Mouse (Mus musculus): ENCODE results near the gene Sec62. TPM values are rescaled to one million over a fixed set of nuclear protein-coding genes. Genes with fewer than 3 reads are reported as not detected.

The Sec62 gene
- polyA plus RNA-seq, 1 experiment from 2014 or later: 76.8 TPM

DNA sequence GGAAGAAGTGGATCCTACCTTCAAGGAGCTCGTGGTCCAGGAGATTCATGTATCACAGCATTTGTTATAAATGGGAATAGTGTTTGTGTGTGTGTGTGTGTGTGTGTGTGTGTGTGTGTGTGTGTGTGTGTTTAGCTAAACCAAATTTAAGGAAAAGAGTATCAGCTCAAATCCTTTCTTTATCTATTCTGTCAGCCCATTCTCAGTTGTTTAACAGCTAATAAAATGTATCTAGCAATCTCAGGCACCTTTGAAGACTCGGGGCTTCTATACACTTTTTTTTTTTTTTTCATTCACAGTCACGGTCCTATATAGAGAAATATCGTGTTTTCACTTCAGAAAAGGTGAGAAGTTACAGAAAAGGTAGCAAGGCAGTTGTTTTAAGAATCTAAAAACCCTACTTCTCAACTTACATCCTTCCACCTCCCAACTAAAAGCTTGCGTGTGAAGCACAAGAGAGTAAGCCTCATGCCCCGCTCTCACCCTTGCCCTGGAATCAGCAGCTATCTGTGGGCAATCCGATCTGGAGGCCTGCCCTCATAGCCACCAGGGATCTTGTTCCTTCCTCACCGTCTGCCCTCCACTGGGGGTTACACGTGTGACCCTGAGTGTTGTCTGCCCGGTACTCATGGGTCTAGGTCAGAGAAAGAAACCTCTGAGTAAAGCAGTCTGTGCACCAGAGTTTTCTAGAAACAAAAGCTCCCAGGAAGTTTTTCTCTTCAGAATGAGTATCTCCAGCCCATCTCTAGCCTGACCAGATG lies 22.7 kb upstream of the Sec62 start:
- Histone ChIP-seq H3K9me3 (replicated peaks; ENCODE audit: control insufficient read depth, low read length) (no peaks in the 10 kb centered on the region), H3K4me1 (ENCODE audit: control insufficient read depth, insufficient read depth, low read length) (no peaks in the 10 kb centered on the region), H3K4me2 (ENCODE audit: low read length) (no peak overlapping the region), H3K9ac (ENCODE audit: low read length) (no peak overlapping the region), H3K4me3 (ENCODE audit: low read depth, low read length) (no peak overlapping the region), H3K27me3 (replicated peaks; ENCODE audit: control insufficient read depth, insufficient read depth, low read length) (no peaks in the 10 kb centered on the region), H3K36me3 (ENCODE audit: control insufficient read depth, insufficient read depth, low read length) (no peaks in the 10 kb centered on the region), H3K27ac (ENCODE audit: low read depth, low read length) (no peak overlapping the region)
- no peak for DNase-seq (ENCODE audit: low spot score)
- ATAC-seq: no peak
- WGBS: 78% methylated on average over 10 of the region's 10 CpGs

GRCm38 (mm10) chr3:30771560-30771959 lies 21.1 kb upstream of the Sec62 start:
- no peaks in the 10 kb centered on the region for H3K36me3 ChIP-seq (ENCODE audit: control insufficient read depth, insufficient read depth, low read length)
- no peak overlapping the region for H3K4me3 ChIP-seq (ENCODE audit: low read depth, low read length)
- WGBS: 98% methylated on average over 1 of the region's 1 CpGs
- no peaks in the 10 kb centered on the region for H3K27me3 ChIP-seq (replicated peaks; ENCODE audit: control insufficient read depth, insufficient read depth, low read length)
- DNase-seq (ENCODE audit: low spot score) (no peak), ATAC-seq (no peak)
- no peaks in the 10 kb centered on the region for H3K9me3 ChIP-seq (replicated peaks; ENCODE audit: control insufficient read depth, low read length)
- H3K4me1 ChIP-seq (ENCODE audit: control insufficient read depth, insufficient read depth, low read length): no peaks in the 10 kb centered on the region
- no peak overlapping the region for H3K27ac ChIP-seq (ENCODE audit: low read depth, low read length)
- H3K9ac ChIP-seq (ENCODE audit: low read length): no peak overlapping the region
- no peak overlapping the region for H3K4me2 ChIP-seq (ENCODE audit: low read length)

- DNase-seq (ENCODE audit: low spot score): no peak
- no peak overlapping the region for H3K4me3 ChIP-seq (ENCODE audit: low read depth, low read length)
- no peaks in the 10 kb centered on the region for H3K27me3 ChIP-seq (replicated peaks; ENCODE audit: control insufficient read depth, insufficient read depth, low read length)
- H3K4me1 ChIP-seq (ENCODE audit: control insufficient read depth, insufficient read depth, low read length): no peaks in the 10 kb centered on the region
- ATAC-seq: no peak
- H3K9me3 ChIP-seq (replicated peaks; ENCODE audit: control insufficient read depth, low read length): no peaks in the 10 kb centered on the region
- no peak overlapping the region for H3K9ac ChIP-seq (ENCODE audit: low read length)
- no peak overlapping the region for H3K4me2 ChIP-seq (ENCODE audit: low read length)
- H3K36me3 ChIP-seq (ENCODE audit: control insufficient read depth, insufficient read depth, low read length): no peaks in the 10 kb centered on the region
- H3K27ac ChIP-seq (ENCODE audit: low read depth, low read length): no peak overlapping the region
- WGBS: 77% methylated on average over 4 of the region's 4 CpGs
Observed at GRCm38 (mm10) chr3:30772631-30773030, 20.0 kb upstream of the Sec62 start.

GRCm38 (mm10) chr3:30774677-30775076 lies 18.0 kb upstream of the Sec62 start:
- no peaks in the 10 kb centered on the region for H3K27me3 ChIP-seq (replicated peaks; ENCODE audit: control insufficient read depth, insufficient read depth, low read length)
- no peaks in the 10 kb centered on the region for H3K9me3 ChIP-seq (replicated peaks; ENCODE audit: control insufficient read depth, low read length)
- H3K4me1 ChIP-seq (ENCODE audit: control insufficient read depth, insufficient read depth, low read length): no peaks in the 10 kb centered on the region
- no peak overlapping the region for H3K4me3 ChIP-seq (ENCODE audit: low read depth, low read length)
- WGBS: 97% methylated on average over 5 of the region's 5 CpGs
- H3K9ac ChIP-seq (ENCODE audit: low read length): no peak overlapping the region
- no peak for ATAC-seq
- H3K4me2 ChIP-seq (ENCODE audit: low read length): no peak overlapping the region
- H3K36me3 ChIP-seq (ENCODE audit: control insufficient read depth, insufficient read depth, low read length): no peaks in the 10 kb centered on the region
- no peak overlapping the region for H3K27ac ChIP-seq (ENCODE audit: low read depth, low read length)
- DNase-seq (ENCODE audit: low spot score): no peak

DNA sequence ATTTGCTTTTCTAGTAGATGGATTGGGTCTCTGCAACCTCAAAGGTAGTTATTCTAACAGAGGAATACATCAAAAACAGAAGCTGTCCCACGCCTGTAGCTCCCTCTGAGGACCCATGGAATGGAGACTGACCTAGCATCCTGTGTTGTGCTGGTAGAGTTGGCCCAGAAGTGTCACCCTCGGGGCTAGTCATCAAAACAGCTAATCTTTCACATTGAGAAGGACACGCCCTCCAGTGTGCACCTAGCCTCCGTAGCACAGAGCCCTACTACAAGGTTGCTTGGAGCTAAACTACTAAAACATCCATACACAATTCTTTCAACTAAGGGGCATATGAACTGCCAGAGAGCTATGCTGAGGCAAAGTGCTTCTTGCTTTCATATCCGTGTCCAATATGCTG lies 14.7 kb upstream of the Sec62 start:
- Histone ChIP-seq H3K4me3 (ENCODE audit: low read depth, low read length) (no peak overlapping the region), H3K27me3 (replicated peaks; ENCODE audit: control insufficient read depth, insufficient read depth, low read length) (no peaks in the 10 kb centered on the region), H3K27ac (ENCODE audit: low read depth, low read length) (no peak overlapping the region), H3K4me1 (ENCODE audit: control insufficient read depth, insufficient read depth, low read length) (no peaks in the 10 kb centered on the region), H3K9ac (ENCODE audit: low read length) (no peak overlapping the region), H3K9me3 (replicated peaks; ENCODE audit: control insufficient read depth, low read length) (no peaks in the 10 kb centered on the region), H3K4me2 (ENCODE audit: low read length) (no peak overlapping the region), H3K36me3 (ENCODE audit: control insufficient read depth, insufficient read depth, low read length) (no peaks in the 10 kb centered on the region)
- DNase-seq (ENCODE audit: low spot score) (no peak), ATAC-seq (no peak)
- 80% methylated on average over 5 of the region's 5 CpGs for WGBS

GRCm38 (mm10) chr3:30788531-30788930 lies 4.1 kb upstream of the Sec62 start:
- no peaks in the 10 kb centered on the region for H3K4me1 ChIP-seq (ENCODE audit: control insufficient read depth, insufficient read depth, low read length)
- no peaks in the 10 kb centered on the region for H3K36me3 ChIP-seq (ENCODE audit: control insufficient read depth, insufficient read depth, low read length)
- no peak overlapping the region for H3K4me3 ChIP-seq (ENCODE audit: low read depth, low read length)
- no peak for ATAC-seq
- DNase-seq (ENCODE audit: low spot score): no peak
- no peak overlapping the region for H3K4me2 ChIP-seq (ENCODE audit: low read length)
- WGBS: 40% methylated on average over 5 of the region's 5 CpGs
- no peaks in the 10 kb centered on the region for H3K9me3 ChIP-seq (replicated peaks; ENCODE audit: control insufficient read depth, low read length)
- no peak overlapping the region for H3K9ac ChIP-seq (ENCODE audit: low read length)
- H3K27me3 ChIP-seq (replicated peaks; ENCODE audit: control insufficient read depth, insufficient read depth, low read length): no peaks in the 10 kb centered on the region
- no peak overlapping the region for H3K27ac ChIP-seq (ENCODE audit: low read depth, low read length)

GRCm38 (mm10) chr3:30793403-30794221 lies 937 bp downstream of the Sec62 start:
- Histone ChIP-seq H3K27me3 (replicated peaks; ENCODE audit: control insufficient read depth, insufficient read depth, low read length) (no peaks in the 10 kb centered on the region), H3K4me1 (ENCODE audit: control insufficient read depth, insufficient read depth, low read length) (0 out of 2 replicates have a peak, but pooled peaks cover 4% of the 10 kb centered on the region), H3K36me3 (ENCODE audit: control insufficient read depth, insufficient read depth, low read length) (no peaks in the 10 kb centered on the region), H3K9ac (ENCODE audit: low read length) (peak overlapping the region; percentile 98), H3K4me2 (ENCODE audit: low read length) (peak overlapping the region; percentile 75), H3K4me3 (ENCODE audit: low read depth, low read length) (peak overlapping the region; percentile 94), H3K27ac (ENCODE audit: low read depth, low read length) (peak overlapping the region; percentile 90), H3K9me3 (replicated peaks; ENCODE audit: control insufficient read depth, low read length) (no peaks in the 10 kb centered on the region)
- WGBS: under 1% methylated on average over 69 of the region's 75 CpGs
- ATAC-seq (peak; percentile 83), DNase-seq (ENCODE audit: low spot score) (peak; percentile 39)

GRCm38 (mm10) chr3:30802171-30802570 lies 9.5 kb downstream of the Sec62 start:
- DNase-seq (ENCODE audit: low spot score) (no peak), ATAC-seq (no peak)

DNA sequence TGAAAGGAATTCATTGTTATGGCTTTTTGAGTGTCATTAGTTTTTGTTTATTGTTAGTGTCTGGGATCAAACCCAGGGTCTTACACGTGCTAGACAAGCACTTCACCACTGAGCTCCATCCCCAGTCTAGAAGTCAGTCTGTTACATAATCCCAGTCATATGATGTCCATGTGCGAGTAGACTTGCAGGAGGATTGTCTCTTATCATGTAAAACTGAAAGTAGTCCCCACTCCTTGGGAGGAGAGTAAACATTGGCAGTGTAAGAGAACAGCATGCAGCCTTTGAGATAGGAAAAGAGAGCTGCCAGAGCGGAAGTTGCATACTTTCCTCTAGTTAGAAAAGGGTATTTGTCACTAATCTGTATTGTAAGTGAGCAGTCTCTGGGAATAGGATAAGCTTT lies 20.2 kb downstream of the Sec62 start:
- Histone ChIP-seq H3K9me3 (replicated peaks; ENCODE audit: control insufficient read depth, low read length) (no peaks in the 10 kb centered on the region), H3K4me1 (ENCODE audit: control insufficient read depth, insufficient read depth, low read length) (no peaks in the 10 kb centered on the region), H3K36me3 (ENCODE audit: control insufficient read depth, insufficient read depth, low read length) (peaks cover 58% of the 10 kb centered on the region), H3K4me3 (ENCODE audit: low read depth, low read length) (no peak overlapping the region), H3K4me2 (ENCODE audit: low read length) (no peak overlapping the region), H3K27ac (ENCODE audit: low read depth, low read length) (no peak overlapping the region), H3K27me3 (replicated peaks; ENCODE audit: control insufficient read depth, insufficient read depth, low read length) (no peaks in the 10 kb centered on the region), H3K9ac (ENCODE audit: low read length) (no peak overlapping the region)
- WGBS: 61% methylated on average over 3 of the region's 3 CpGs
- no peak for DNase-seq (ENCODE audit: low spot score)
- no peak for ATAC-seq

More at GRCm38 (mm10) chr3:30802171-30802570, 9.5 kb downstream of the Sec62 start:
- Histone ChIP-seq H3K4me1 (ENCODE audit: control insufficient read depth, insufficient read depth, low read length) (no peaks in the 10 kb centered on the region), H3K27me3 (replicated peaks; ENCODE audit: control insufficient read depth, insufficient read depth, low read length) (no peaks in the 10 kb centered on the region), H3K36me3 (ENCODE audit: control insufficient read depth, insufficient read depth, low read length) (peaks cover 35% of the 10 kb centered on the region), H3K4me3 (ENCODE audit: low read depth, low read length) (no peak overlapping the region), H3K9me3 (replicated peaks; ENCODE audit: control insufficient read depth, low read length) (no peaks in the 10 kb centered on the region), H3K27ac (ENCODE audit: low read depth, low read length) (no peak overlapping the region), H3K4me2 (ENCODE audit: low read length) (no peak overlapping the region), H3K9ac (ENCODE audit: low read length) (no peak overlapping the region)
- 99% methylated on average over 3 of the region's 3 CpGs for WGBS
